Mouse (Mus musculus): ENCODE data around the gene Gng12. TPM values are rescaled to one million over a fixed set of nuclear protein-coding genes. Genes with fewer than 3 reads are reported as not detected.
A peak's percentile ranks its signal among the peaks of the same experiment; 100 is the strongest.

The Gng12 gene
- polyA plus RNA-seq, 1 experiment from 2014 or later: 26.4 TPM

- ATAC-seq (ENCODE audit: low read depth) (no peak), DNase-seq (no peak)
- H3K4me3 ChIP-seq (replicated peaks): peak overlapping the region; percentile 77
- H3K27ac ChIP-seq: peak overlapping the region; percentile 53
- H3K4me2 ChIP-seq: peak overlapping the region; percentile 99
- H3K9me3 ChIP-seq (replicated peaks): no peaks in the 10 kb centered on the region
- H3K9ac ChIP-seq: peak overlapping the region; percentile 86
- 3% methylated on average over 25 of the region's 25 CpGs for WGBS (ENCODE audit: insufficient replicate concordance)
- H3K27me3 ChIP-seq: peaks cover 11% of the 10 kb centered on the region
- no peaks in the 10 kb centered on the region for H3K36me3 ChIP-seq
- peaks cover 39% of the 10 kb centered on the region for H3K4me1 ChIP-seq (replicated peaks)
Observed at GRCm38 (mm10) chr6:66896921-66897645, 886 bp downstream of the Gng12 start.

- H3K27me3 ChIP-seq: peaks cover 11% of the 10 kb centered on the region
- ATAC-seq (ENCODE audit: low read depth) (no peak), DNase-seq (no peak)
- H3K27ac ChIP-seq: no peak overlapping the region
- WGBS (ENCODE audit: insufficient replicate concordance): 53% methylated on average over 4 of the region's 4 CpGs
- 0 out of 2 replicates have a peak overlapping the region, but pooled peaks have one; percentile 86 for H3K9ac ChIP-seq
- H3K4me2 ChIP-seq: peak overlapping the region; percentile 99
- H3K9me3 ChIP-seq (replicated peaks): no peaks in the 10 kb centered on the region
- no peaks in the 10 kb centered on the region for H3K36me3 ChIP-seq
- H3K4me1 ChIP-seq (replicated peaks): peaks cover 41% of the 10 kb centered on the region
- peak overlapping the region; percentile 77 for H3K4me3 ChIP-seq (replicated peaks)
Observed at GRCm38 (mm10) chr6:66897994-66898393, 1.8 kb downstream of the Gng12 start.

DNA sequence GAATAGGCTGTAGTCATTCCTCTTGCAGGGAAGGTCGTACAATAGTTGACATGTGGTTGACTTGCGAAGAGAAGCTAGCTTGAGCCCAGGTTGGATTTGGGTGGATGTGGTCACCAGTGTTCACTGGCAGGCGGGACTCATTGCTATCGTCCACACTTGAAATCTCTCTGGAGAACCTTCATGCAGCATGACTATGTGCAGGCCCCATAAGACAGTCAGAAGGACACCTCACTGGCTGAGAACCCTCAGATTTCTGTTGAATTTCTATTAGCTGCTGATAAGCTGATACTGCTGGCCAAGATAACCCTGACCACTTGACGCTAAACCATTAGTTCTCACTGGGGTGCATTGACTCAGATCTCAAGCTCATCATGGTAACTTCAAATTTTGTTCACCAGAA, 5.7 kb downstream of the Gng12 start:
- DNase-seq: no peak
- H3K9ac ChIP-seq: no peak overlapping the region

DNA sequence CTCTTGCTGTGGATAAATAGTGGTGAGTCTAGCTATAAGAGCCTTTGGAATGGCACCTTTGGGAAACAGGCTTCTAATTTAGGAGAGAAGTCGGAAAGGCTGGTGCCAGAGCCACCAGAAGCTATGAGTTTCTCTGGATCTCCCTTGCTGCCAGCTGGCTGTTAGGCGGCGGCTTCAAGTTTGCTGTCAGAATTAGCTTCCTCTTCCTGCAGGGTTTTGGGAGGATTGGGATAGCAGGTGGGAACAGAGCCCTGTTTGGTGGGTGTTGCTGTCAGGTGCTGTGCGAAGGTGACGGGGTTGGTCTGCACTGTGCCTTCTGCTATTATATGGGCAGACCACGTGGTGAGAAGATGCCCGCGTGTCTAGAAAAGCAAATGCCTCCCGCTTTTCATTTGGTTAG, 7.0 kb downstream of the Gng12 start:
- DNase-seq (no peak), ATAC-seq (ENCODE audit: low read depth) (no peak)
- no peaks in the 10 kb centered on the region for H3K36me3 ChIP-seq
- H3K4me1 ChIP-seq (replicated peaks): peaks cover 56% of the 10 kb centered on the region
- H3K9ac ChIP-seq: no peak overlapping the region
- H3K27me3 ChIP-seq: no peaks in the 10 kb centered on the region
- WGBS (ENCODE audit: insufficient replicate concordance): 66% methylated on average over 9 of the region's 9 CpGs
- H3K9me3 ChIP-seq (replicated peaks): no peaks in the 10 kb centered on the region
- no peak overlapping the region for H3K4me2 ChIP-seq
- H3K27ac ChIP-seq: no peak overlapping the region
- H3K4me3 ChIP-seq (replicated peaks): no peak overlapping the region

More for the DNA sequence above, 5.7 kb downstream of the Gng12 start:
- Histone ChIP-seq H3K36me3 (no peaks in the 10 kb centered on the region), H3K27ac (no peak overlapping the region), H3K4me2 (no peak overlapping the region), H3K27me3 (no peaks in the 10 kb centered on the region), H3K9me3 (replicated peaks) (no peaks in the 10 kb centered on the region), H3K4me3 (replicated peaks) (no peak overlapping the region), H3K4me1 (replicated peaks) (peaks cover 56% of the 10 kb centered on the region)
- 47% methylated on average over 5 of the region's 5 CpGs for WGBS (ENCODE audit: insufficient replicate concordance)
- ATAC-seq (ENCODE audit: low read depth): no peak

GRCm38 (mm10) chr6:66903720-66904119, 7.5 kb downstream of the Gng12 start:
- H3K27ac ChIP-seq: no peak overlapping the region
- no peak for ATAC-seq (ENCODE audit: low read depth)
- H3K9ac ChIP-seq: no peak overlapping the region
- H3K4me1 ChIP-seq (replicated peaks): peaks cover 58% of the 10 kb centered on the region
- WGBS (ENCODE audit: insufficient replicate concordance): 57% methylated on average over 6 of the region's 6 CpGs
- H3K4me3 ChIP-seq (replicated peaks): no peak overlapping the region
- H3K36me3 ChIP-seq: no peaks in the 10 kb centered on the region
- H3K27me3 ChIP-seq: no peaks in the 10 kb centered on the region
- DNase-seq: no peak
- no peak overlapping the region for H3K4me2 ChIP-seq
- no peaks in the 10 kb centered on the region for H3K9me3 ChIP-seq (replicated peaks)

DNA sequence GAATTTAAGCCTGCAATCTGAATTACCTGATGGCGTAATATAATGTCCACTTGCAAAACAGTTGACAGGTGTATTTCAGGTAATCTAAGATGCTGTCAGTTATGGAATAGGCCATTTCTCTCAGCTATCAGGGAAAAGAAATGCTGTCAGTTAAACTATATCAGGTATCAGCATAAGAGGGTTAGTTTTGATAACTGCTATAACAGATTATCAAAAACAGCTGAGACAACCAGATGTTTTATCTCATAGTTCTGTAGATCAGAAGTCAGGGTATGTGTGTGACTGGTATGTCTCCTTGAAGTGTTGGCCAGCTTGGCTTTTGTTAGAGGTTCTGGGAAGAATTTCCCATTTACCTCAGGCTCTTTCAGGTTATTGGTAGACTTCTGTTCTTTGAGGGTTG, 10.0 kb downstream of the Gng12 start:
- no peak for DNase-seq
- ATAC-seq (ENCODE audit: low read depth): no peak; the same call in 1 of the 2 replicates
- H3K4me3 ChIP-seq (replicated peaks): no peak overlapping the region
- no peaks in the 10 kb centered on the region for H3K27me3 ChIP-seq
- WGBS (ENCODE audit: insufficient replicate concordance): 81% methylated on average over 1 of the region's 1 CpGs
- no peak overlapping the region for H3K4me2 ChIP-seq
- no peak overlapping the region for H3K9ac ChIP-seq
- H3K36me3 ChIP-seq: no peaks in the 10 kb centered on the region
- H3K9me3 ChIP-seq (replicated peaks): no peaks in the 10 kb centered on the region
- H3K4me1 ChIP-seq (replicated peaks): peaks cover 75% of the 10 kb centered on the region
- no peak overlapping the region for H3K27ac ChIP-seq

GRCm38 (mm10) chr6:66908327-66908973, 12.3 kb downstream of the Gng12 start:
- no peaks in the 10 kb centered on the region for H3K27me3 ChIP-seq
- H3K4me1 ChIP-seq (replicated peaks): peaks cover 64% of the 10 kb centered on the region
- no peak overlapping the region for H3K4me3 ChIP-seq (replicated peaks)
- WGBS (ENCODE audit: insufficient replicate concordance): 61% methylated on average over 5 of the region's 5 CpGs
- H3K9ac ChIP-seq: no peak overlapping the region
- H3K36me3 ChIP-seq: no peaks in the 10 kb centered on the region
- no peak overlapping the region for H3K4me2 ChIP-seq
- H3K27ac ChIP-seq: no peak overlapping the region
- no peak for ATAC-seq (ENCODE audit: low read depth)
- H3K9me3 ChIP-seq (replicated peaks): no peaks in the 10 kb centered on the region
- DNase-seq: no peak

GRCm38 (mm10) chr6:66910493-66911435, 14.6 kb downstream of the Gng12 start:
- Histone ChIP-seq H3K9me3 (replicated peaks) (no peaks in the 10 kb centered on the region), H3K9ac (no peak overlapping the region), H3K4me3 (replicated peaks) (no peak overlapping the region), H3K27me3 (no peaks in the 10 kb centered on the region), H3K4me1 (replicated peaks) (peaks cover 51% of the 10 kb centered on the region), H3K27ac (peak overlapping the region; percentile 60), H3K36me3 (no peaks in the 10 kb centered on the region), H3K4me2 (no peak overlapping the region)
- 51% methylated on average over 11 of the region's 11 CpGs for WGBS (ENCODE audit: insufficient replicate concordance)
- ATAC-seq (ENCODE audit: low read depth) (peak; percentile 69), DNase-seq (no peak)

GRCm38 (mm10) chr6:66913355-66913754, 17.2 kb downstream of the Gng12 start:
- WGBS (ENCODE audit: insufficient replicate concordance): 56% methylated on average over 1 of the region's 1 CpGs
- Histone ChIP-seq H3K4me2 (no peak overlapping the region), H3K9me3 (replicated peaks) (no peaks in the 10 kb centered on the region), H3K27me3 (no peaks in the 10 kb centered on the region), H3K9ac (no peak overlapping the region), H3K36me3 (no peaks in the 10 kb centered on the region), H3K27ac (no peak overlapping the region), H3K4me3 (replicated peaks) (no peak overlapping the region), H3K4me1 (replicated peaks) (peaks cover 27% of the 10 kb centered on the region)
- no peak for ATAC-seq (ENCODE audit: low read depth)
- DNase-seq: no peak

DNA sequence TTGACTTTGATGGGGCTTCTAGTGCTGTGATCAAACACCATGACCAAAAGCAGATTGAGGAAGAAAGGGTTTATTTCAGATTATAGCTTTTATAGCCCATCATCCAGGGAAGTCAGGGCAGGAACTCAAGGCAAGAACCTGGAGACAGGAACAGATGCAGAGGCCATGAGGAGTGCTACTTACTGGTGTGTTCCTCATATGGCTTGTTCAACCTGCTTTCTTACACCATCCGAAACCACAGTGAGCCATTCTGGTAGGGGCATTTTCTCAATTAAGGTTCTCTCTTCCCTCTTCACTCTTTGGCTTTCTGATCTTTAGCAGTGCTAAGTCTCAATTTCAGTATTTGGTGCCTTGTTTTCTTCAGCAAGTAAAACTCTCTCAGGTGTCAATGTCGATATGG, 19.4 kb downstream of the Gng12 start:
- H3K9ac ChIP-seq: no peak overlapping the region
- H3K4me1 ChIP-seq (replicated peaks): peaks cover 9% of the 10 kb centered on the region
- 80% methylated on average over 2 of the region's 2 CpGs for WGBS (ENCODE audit: insufficient replicate concordance)
- H3K27ac ChIP-seq: no peak overlapping the region
- H3K4me2 ChIP-seq: no peak overlapping the region
- no peaks in the 10 kb centered on the region for H3K36me3 ChIP-seq
- no peak for ATAC-seq (ENCODE audit: low read depth)
- no peaks in the 10 kb centered on the region for H3K27me3 ChIP-seq
- no peak for DNase-seq
- no peaks in the 10 kb centered on the region for H3K9me3 ChIP-seq (replicated peaks)
- no peak overlapping the region for H3K4me3 ChIP-seq (replicated peaks)

- no peak overlapping the region for H3K27ac ChIP-seq
- H3K27me3 ChIP-seq: no peaks in the 10 kb centered on the region
- WGBS (ENCODE audit: insufficient replicate concordance): 78% methylated on average over 7 of the region's 7 CpGs
- no peaks in the 10 kb centered on the region for H3K36me3 ChIP-seq
- H3K4me2 ChIP-seq: no peak overlapping the region
- DNase-seq: no peak
- no peak for ATAC-seq (ENCODE audit: low read depth)
- peaks cover 4% of the 10 kb centered on the region; the same call in 1 of the 2 replicates for H3K4me1 ChIP-seq (replicated peaks)
- no peak overlapping the region for H3K9ac ChIP-seq
- H3K4me3 ChIP-seq (replicated peaks): no peak overlapping the region
- H3K9me3 ChIP-seq (replicated peaks): no peaks in the 10 kb centered on the region
Observed at GRCm38 (mm10) chr6:66917032-66917431, 20.8 kb downstream of the Gng12 start.

Data from liver, embryonic 13.5 days (tissue).